Mouse (Mus musculus) heart, embryonic 14.5 days (tissue): ENCODE data around the gene Aatf. TPM values are rescaled to one million over a fixed set of nuclear protein-coding genes. Genes with fewer than 3 reads are reported as not detected.

Source experiments
- ATAC-seq: fragments of 200-750 bp; cut with Nextera tagmentation; 2 replicates; pipeline ENCODE4 v1.8.0; 2017; ENCODE audit warnings: low read depth, moderate TSS enrichment; ENCODE audit not compliant: insufficient number of reproducible peaks, insufficient read depth, low FRiP score
- H3K27ac ChIP-seq, 2 experiments: fragments of 200-500 bp in 1 of 2; fragments of 300-500 bp in 1 of 2; sonication (generic) in 1 of 2; replicated peaks in 1 of 2; 2 replicates each; pipeline ENCODE4 v1.5.1; 2012 to 2014; ENCODE audit warnings: low read depth in 2 of 2, low read length in 2 of 2, control low read depth in 1 of 2, mild to moderate bottlenecking in 1 of 2, mixed read lengths in 1 of 2; ENCODE audit not compliant: control insufficient read depth in 1 of 2, insufficient read depth in 1 of 2
- H3K27me3 ChIP-seq: fragments of 300-500 bp; sonication (generic); 2 replicates; pipeline ENCODE4 v1.6.1; 2014; ENCODE audit warnings: mild to moderate bottlenecking, low read length, control low read depth; ENCODE audit not compliant: control insufficient read depth, insufficient read depth
- H3K36me3 ChIP-seq: fragments of 300-500 bp; sonication (generic); 2 replicates; pipeline ENCODE4 v1.6.1; 2014; ENCODE audit warnings: mild to moderate bottlenecking, control low read depth, low read length, mixed read lengths; ENCODE audit not compliant: control insufficient read depth, insufficient read depth
- H3K4me1 ChIP-seq, 2 experiments: fragments of 200-500 bp in 1 of 2; fragments of 300-500 bp in 1 of 2; sonication (generic) in 1 of 2; 2 replicates each; pipeline ENCODE4 v1.6.1; 2012 to 2014; ENCODE audit warnings: low read length in 2 of 2, control low read depth in 1 of 2, mixed read lengths in 1 of 2; ENCODE audit not compliant: control insufficient read depth in 2 of 2, insufficient read depth in 2 of 2
- H3K4me2 ChIP-seq: fragments of 300-500 bp; sonication (generic); 2 replicates; pipeline ENCODE4 v1.6.1; 2014; ENCODE audit warnings: mild to moderate bottlenecking, low read length
- H3K4me3 ChIP-seq, 2 experiments: fragments of 200-500 bp in 1 of 2; fragments of 300-500 bp in 1 of 2; sonication (generic) in 1 of 2; 2 replicates each; pipeline ENCODE4 v1.5.1; 2012 to 2014; ENCODE audit warnings: low read length in 2 of 2, mild to moderate bottlenecking in 2 of 2, control low read depth in 1 of 2, low read depth in 1 of 2, moderate library complexity in 1 of 2; ENCODE audit not compliant: control insufficient read depth in 1 of 2, insufficient read depth in 1 of 2
- H3K9ac ChIP-seq: fragments of 300-500 bp; sonication (generic); 2 replicates; pipeline ENCODE4 v1.6.1; 2014; ENCODE audit warnings: mild to moderate bottlenecking, low read length
- H3K9me3 ChIP-seq: fragments of 300-500 bp; sonication (generic); 2 replicates; pipeline ENCODE4 v1.6.1; 2016; ENCODE audit warnings: low read length, control low read depth; ENCODE audit not compliant: control insufficient read depth
- WGBS: fragments of 180-500 bp; shearing (Covaris S2); extraction: QIAGEN DNeasy Blood & Tissue Kit; methylation state at CpG from one replicate; pipeline ENCODE4 v1.1.7; 2014; 5-methylcytosine and 5-hydroxymethylcytosine counted together
- polyA plus RNA-seq: library from polyadenylated mRNA; unstranded; fragments of >200 nt; fragmentation: Nextera tagmentation; extraction: Ambion mirVana; gene quantifications from 2 replicates; pipeline ENCODE4 v1.2.1, GENCODE M21; 2014

Aatf gene
- polyA plus RNA-seq, 1 experiment from 2014 or later, result 23.8 TPM

DNA sequence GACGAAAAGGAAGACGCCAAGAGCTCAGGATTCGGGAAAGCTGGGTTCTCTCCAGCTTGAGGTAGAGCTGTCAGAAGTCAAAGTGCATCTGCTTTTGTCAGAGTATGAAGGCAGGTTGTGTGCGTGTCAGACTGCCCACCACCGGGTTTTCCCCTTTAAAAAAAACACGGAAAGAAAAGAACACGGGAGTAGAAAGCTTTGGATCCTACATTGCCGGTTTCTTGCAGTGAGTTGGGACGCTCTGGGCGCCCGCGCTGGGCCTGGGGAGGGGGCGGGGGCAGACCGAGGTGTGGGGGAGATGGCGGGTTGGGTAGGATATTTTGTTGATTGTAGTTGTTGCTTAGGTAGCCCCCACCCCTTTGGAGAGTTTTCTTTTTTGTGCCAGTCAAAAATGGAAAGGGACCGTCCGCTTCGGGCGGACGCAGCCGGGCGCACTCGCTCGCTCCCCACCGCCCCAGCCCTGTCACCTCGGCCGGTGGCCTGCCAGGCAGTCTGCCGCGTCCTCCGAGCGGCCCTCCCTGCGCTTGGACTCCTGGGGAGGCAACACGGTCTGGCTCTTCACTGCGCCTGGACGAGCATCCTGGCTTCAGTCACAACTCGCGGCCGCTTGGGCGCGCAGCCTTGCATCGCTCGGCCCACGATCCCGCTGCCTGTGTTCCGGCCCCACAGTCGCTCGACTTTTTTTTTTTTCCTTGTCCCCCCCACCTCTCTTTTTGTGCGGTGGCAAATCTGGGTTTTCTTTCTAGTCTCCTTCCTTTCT is 11.4 kb upstream of the Aatf start:
- WGBS, result under 1% methylated on average over 48 of the region's 48 CpGs

DNA sequence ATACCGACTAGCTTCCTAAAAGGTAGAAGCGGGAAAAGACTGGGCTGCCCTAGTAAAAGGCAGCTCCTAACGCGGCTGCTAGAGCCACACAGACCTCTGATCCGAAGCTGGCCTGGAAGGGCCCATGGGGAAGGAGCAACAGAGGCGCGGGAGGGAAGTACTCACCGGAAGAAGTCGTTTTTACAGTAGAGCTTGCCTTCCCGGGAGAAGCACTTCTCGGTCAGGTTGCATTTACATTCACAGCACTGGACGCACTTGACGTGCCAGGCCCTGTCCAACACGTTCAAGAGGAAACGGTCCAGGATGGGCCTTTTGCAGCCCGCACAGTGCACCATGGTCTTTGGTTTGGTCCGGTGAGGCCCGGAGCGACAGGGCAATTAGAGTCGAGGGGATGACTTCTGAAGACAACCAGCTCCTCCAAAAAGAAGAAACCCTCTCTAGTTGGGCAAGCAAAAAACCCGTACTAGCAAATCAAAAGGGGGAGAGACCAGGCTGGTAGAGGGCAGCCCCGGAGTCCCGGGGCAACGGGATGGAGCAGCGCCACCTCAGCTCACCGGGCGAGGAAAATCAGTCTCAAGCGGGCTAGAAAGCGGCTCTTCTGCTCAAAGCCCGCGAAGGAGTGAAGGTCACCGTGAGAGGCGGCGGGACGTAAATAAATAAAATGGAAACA is 10.7 kb upstream of the Aatf start:
- Histone ChIP-seq H3K27ac (no peak overlapping the region), H3K9me3 (no peaks in the 10 kb centered on the region), H3K36me3 (no peaks in the 10 kb centered on the region), H3K4me1 (peaks cover 14 to 28% of the 10 kb centered on the region in 2 experiments), H3K4me3 (peak overlapping the region in 1 of 2 experiments; percentile 56; a peak in 2 of 4 replicates), H3K27me3 (peaks cover 100% of the 10 kb centered on the region), H3K4me2 (peak overlapping the region; percentile 92), H3K9ac (no peak overlapping the region)
- ATAC-seq, result no peak
- WGBS, result under 1% methylated on average over 35 of the region's 35 CpGs

More for the DNA sequence above, 11.4 kb upstream of the Aatf start:
- no peak overlapping the region for H3K27ac ChIP-seq
- H3K36me3 ChIP-seq, result no peaks in the 10 kb centered on the region
- peaks cover 100% of the 10 kb centered on the region for H3K27me3 ChIP-seq
- ATAC-seq, result no peak
- peaks cover 14 to 34% of the 10 kb centered on the region in 2 experiments for H3K4me1 ChIP-seq
- H3K9me3 ChIP-seq, result no peaks in the 10 kb centered on the region
- H3K4me3 ChIP-seq, result peak overlapping the region; percentile 34 to 56
- peak overlapping the region; percentile 92 for H3K4me2 ChIP-seq
- no peak overlapping the region for H3K9ac ChIP-seq

DNA sequence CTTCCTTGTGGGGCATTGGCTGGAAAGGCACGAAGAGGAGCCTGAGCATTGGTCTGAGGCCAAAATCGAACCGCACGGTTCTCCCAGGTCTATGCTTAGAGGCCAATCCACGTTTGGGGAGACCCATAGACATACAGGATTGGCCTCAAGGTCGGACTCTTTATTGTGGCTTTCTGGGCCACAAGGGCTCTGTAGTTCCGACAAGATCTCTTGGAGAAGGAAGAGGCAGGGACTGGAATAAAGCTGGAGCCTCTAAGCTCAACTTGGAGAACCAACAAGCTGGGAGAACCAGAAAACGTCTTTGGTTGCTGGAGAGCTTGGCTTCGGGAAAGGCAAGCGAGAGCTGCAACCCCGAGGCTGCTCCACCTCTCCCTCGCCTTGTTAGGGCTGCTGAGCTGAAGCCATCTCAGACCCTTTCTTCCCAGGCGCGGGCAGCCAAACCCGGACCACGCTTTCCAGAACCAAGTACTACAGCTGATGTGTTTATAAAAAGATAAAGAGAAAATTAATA is 10.1 kb upstream of the Aatf start:
- Histone ChIP-seq H3K27me3 (peaks cover 100% of the 10 kb centered on the region), H3K9ac (no peak overlapping the region), H3K4me1 (peaks cover 14 to 26% of the 10 kb centered on the region in 2 experiments), H3K27ac (no peak overlapping the region), H3K4me3 (peak overlapping the region in 1 of 2 experiments; percentile 56; a peak in 1 of 4 replicates), H3K36me3 (no peaks in the 10 kb centered on the region), H3K9me3 (no peaks in the 10 kb centered on the region), H3K4me2 (peak overlapping the region; percentile 92; the same call in 1 of the 2 replicates)
- no peak for ATAC-seq
- WGBS, result 2% methylated on average over 16 of the region's 16 CpGs

DNA sequence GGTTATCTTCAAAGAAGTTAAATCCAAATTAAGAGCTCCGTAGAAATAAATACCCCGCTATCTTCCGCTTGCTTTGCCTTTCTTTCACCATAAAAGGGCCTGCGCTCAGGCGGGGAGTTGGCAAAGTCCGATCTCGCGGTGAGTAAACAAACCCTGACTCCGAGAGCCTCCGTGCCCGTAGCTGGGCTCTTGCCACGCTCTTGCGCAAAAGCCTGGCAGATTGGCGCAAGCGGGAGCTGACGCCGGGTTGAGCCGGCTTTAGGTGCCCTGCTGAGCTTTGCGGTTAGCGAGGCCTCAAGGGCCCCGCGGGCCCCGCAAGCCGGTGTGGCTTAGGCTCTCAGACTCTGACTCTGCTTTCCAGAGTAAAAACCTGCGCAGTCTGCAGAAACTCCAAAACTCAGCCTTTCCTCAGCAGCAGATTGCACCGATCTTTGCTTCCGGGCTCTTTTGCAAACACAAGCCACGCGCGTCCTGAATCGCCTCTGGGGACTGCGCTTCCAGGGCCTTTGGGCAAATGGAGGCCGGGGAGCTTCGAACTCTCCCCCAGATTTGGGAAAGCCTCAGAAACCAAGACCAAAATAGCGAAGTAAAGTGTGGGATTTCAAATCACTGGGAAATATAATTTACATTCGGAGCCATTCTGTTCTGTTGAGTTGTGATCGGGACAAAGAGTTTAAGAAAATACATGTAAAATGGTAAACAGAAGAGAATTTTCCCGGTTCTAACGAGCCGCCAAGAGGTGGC is 9.4 kb upstream of the Aatf start:
- Histone ChIP-seq H3K4me2 (peak overlapping the region; percentile 48), H3K4me3 (peak overlapping the region; percentile 11 to 23; a peak in 3 of 4 replicates), H3K9me3 (no peaks in the 10 kb centered on the region), H3K9ac (no peak overlapping the region), H3K27ac (no peak overlapping the region), H3K27me3 (peaks cover 97% of the 10 kb centered on the region), H3K36me3 (no peaks in the 10 kb centered on the region), H3K4me1 (peaks cover 14 to 26% of the 10 kb centered on the region in 2 experiments)
- ATAC-seq, result no peak
- WGBS, result 2% methylated on average over 40 of the region's 40 CpGs

DNA sequence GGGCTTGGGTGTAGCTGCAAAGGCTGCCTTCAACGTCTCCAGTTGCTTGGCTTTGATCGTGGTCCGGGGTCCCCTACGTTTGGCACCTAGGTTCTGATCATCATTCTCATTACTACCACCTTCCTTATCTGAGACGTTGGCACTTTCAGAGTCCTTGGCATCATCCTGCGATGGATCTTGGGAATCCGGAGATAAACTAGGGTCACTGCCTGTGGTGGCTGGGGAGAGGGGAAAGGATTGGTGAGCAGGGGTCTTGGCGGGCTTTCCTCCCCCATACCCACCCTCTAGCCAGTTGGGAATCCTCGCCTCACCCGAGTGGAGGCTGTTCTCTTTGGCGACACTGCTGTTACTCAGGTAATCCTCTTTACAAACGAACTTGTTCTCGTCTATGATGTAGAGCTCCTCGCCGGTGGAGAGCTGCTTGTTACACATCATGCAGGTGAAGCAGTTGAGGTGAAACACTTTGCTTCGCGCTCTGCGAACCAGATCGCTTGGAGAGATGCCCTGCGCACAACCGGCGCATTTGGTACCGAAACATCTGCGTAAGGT is 8.5 kb upstream of the Aatf start:
- Histone ChIP-seq H3K36me3 (no peaks in the 10 kb centered on the region), H3K4me3 (no peak overlapping the region), H3K9me3 (no peaks in the 10 kb centered on the region), H3K4me1 (peaks cover 13 to 26% of the 10 kb centered on the region in 2 experiments), H3K27me3 (peaks cover 97% of the 10 kb centered on the region), H3K9ac (no peak overlapping the region), H3K4me2 (no peak overlapping the region), H3K27ac (no peak overlapping the region)
- ATAC-seq, result no peak
- WGBS, result 23% methylated on average over 24 of the region's 24 CpGs

DNA sequence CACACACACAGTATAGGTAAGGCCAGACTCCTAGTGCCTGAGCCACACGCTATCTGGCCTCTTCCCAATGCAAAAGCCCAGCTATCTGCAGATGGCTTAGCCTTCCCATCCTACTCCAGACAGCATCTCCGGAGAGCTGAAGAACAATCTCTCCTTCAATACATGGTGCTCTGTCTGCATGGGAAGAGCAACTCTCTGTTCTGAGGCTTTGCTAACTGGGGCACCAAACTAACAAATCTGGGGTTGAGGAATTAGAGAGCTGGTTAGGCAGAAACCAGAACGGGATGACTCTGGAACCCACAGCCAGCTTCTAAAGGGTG is 7.7 kb upstream of the Aatf start:
- no peaks in the 10 kb centered on the region for H3K9me3 ChIP-seq
- H3K27me3 ChIP-seq, result peaks cover 97% of the 10 kb centered on the region
- H3K9ac ChIP-seq, result no peak overlapping the region
- peaks cover 10 to 23% of the 10 kb centered on the region in 2 experiments for H3K4me1 ChIP-seq
- H3K27ac ChIP-seq, result no peak overlapping the region
- ATAC-seq, result no peak
- H3K4me2 ChIP-seq, result no peak overlapping the region
- WGBS, result 39% methylated on average over 3 of the region's 3 CpGs
- H3K36me3 ChIP-seq, result no peaks in the 10 kb centered on the region
- no peak overlapping the region for H3K4me3 ChIP-seq
